Mouse (Mus musculus): ENCODE measurements around the gene Larp4b. TPM values are rescaled to one million over a fixed set of nuclear protein-coding genes. Genes with fewer than 3 reads are reported as not detected.
"Not testable (repeated sequence)": the region's sequence is repeated elsewhere in the genome, so short reads cannot be mapped to it uniquely, and the experiment has no call there.

The Larp4b gene
- 42.4 and 46.2 TPM in 2 replicates for polyA plus RNA-seq (2015; fragmentation: Nextera tagmentation; extraction: Ambion mirVana)

DNA sequence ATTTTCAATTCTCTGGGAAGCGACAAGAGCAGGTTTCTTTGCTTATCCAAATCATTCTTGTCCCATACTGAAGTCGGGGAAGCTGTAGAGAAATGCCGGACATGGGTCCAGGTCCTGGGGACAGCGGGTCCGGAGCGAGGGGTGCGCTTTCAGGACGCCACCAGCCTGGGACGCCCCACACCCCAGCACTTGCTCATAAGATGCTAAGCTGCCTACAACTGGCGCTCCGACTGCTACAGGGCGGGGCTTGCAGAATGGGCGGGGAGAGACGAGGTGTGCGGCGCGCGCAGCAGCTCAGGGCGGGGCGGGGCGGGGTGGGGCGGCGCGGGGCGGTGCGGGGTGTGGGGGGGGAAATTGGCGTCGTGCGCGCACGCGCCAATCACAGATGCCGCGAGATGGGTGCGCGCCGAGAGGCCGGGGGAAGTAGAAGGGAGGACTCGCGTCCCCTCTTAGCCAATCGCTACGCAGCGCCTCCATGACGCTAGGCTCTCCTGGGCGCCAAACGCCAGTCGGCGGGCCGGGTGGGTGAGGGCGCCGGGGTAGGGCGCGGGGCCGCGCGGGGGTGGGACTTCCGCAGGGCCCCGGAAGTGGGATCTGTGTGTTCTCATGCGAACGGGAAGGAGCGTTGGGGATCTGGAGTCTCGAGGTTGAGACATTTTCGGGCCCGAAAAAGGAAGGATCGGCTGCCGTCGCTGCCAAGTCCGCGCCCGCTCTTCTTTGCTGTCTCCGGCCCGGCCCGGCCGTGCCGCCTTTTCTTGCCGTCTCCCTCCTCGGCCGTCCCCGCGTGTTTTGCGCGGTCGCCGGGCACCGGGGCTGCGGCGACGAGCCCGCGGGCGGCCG lies at the start of gene Larp4b:
Gene Larp4b, plus strand, starts transcription at position 566 of the 840 bp plus-strand sequence.
- under 1% methylated on average over 59 of the region's 92 CpGs for WGBS
- Histone ChIP-seq H3K36me3 (ENCODE audit: control insufficient read depth, insufficient read depth) (no peaks in the 10 kb centered on the region), H3K4me1 (replicated peaks; ENCODE audit: control insufficient read depth, insufficient read depth, low read length) (peaks cover 21% of the 10 kb centered on the region), H3K9ac (replicated peaks; ENCODE audit: low read depth, low read length) (peak within 1 kb of the TSS; percentile 75), H3K9me3 (ENCODE audit: control insufficient read depth, low read length) (no peaks in the 10 kb centered on the region), H3K27me3 (replicated peaks; ENCODE audit: control insufficient read depth, insufficient read depth, low read length) (no peaks in the 10 kb centered on the region), H3K27ac (ENCODE audit: low read length) (peak within 1 kb of the TSS; percentile 72), H3K4me3 (replicated peaks; ENCODE audit: low read length) (peak within 1 kb of the TSS; percentile 71), H3K4me2 (ENCODE audit: low read length) (peak within 1 kb of the TSS; percentile 78)
- ATAC-seq = peak; percentile 100

DNA sequence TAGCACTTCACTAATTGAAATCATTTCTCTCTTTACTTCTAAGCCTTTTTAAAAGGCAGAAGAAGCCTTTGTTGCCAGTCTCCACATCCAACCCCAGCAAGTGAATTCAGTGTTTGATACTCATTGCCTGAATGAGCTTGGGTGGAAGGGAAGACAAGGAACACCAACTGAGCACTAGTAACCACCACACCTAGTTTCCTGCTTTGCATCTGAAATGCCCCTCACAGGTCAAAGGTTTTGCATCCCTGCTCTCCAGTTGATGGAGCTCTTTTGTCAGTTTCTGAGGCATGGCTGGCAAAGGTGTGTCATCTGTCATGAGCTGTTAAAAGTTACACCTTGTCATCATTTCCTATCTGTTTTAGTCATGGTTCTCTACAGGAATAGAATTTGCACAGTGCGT lies 49.0 kb upstream of the Larp4b start:
- Histone ChIP-seq H3K9ac (replicated peaks; ENCODE audit: low read depth, low read length) (no peak overlapping the region), H3K36me3 (ENCODE audit: control insufficient read depth, insufficient read depth) (no peaks in the 10 kb centered on the region), H3K4me1 (replicated peaks; ENCODE audit: control insufficient read depth, insufficient read depth, low read length) (no peaks in the 10 kb centered on the region), H3K4me3 (replicated peaks; ENCODE audit: low read length) (no peak overlapping the region), H3K9me3 (ENCODE audit: control insufficient read depth, low read length) (no peaks in the 10 kb centered on the region), H3K4me2 (ENCODE audit: low read length) (no peak overlapping the region), H3K27ac (ENCODE audit: low read length) (no peak overlapping the region), H3K27me3 (replicated peaks; ENCODE audit: control insufficient read depth, insufficient read depth, low read length) (no peaks in the 10 kb centered on the region)
- 98% methylated on average over 1 of the region's 1 CpGs for WGBS
- no peak for ATAC-seq

DNA sequence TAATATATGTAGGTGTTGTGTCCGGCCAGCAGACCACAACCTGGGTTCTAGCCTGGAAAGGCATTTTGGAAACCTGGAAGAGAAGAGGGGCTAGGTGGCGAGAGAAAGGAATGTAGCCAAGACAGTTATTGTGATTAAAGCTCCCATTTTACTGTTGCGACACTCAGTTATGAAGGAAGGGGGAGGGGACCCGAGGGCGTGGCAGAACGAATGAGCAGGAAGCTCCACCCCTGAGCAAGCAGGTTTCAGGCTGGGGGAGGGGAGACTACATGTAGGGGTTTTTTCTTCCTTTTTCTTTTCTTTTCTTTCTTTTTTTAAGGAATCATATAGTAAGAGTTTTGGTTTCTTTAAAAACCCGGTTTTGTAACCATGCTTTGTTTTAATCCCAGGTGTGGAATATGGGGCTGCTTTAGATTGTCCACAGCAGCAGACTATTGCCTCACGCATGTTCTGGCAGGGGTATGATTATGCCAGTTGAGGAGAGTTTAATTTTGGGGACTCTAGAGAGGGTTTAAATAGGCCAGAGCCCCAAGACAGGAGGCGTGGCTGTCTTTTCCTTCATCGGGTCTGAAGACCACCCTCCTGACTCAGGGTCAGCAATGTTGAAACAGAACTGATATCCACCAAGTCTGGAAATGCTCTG lies 41.5 kb upstream of the Larp4b start:
- WGBS = 71% methylated on average over 10 of the region's 10 CpGs
- H3K4me1 ChIP-seq (replicated peaks; ENCODE audit: control insufficient read depth, insufficient read depth, low read length) = not testable (repeated sequence)

DNA sequence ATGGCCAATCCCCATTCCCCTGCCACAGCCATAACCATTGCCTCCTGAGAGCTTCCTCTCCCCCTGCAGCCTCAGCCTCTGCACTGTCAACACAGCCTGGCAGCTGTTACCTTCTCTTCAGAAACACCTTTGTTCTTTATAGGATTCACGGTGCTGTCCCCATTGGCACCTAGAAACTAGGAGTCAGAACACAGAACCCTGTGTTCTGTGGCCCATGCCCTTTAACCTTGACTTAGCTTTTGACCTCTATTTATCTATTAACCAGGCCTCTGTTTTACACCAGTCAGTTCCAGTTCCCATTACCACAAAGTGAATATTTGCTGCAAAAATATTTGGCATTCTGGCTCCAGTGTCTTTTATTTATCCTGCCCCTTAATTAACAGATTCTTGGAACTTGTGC lies 36.4 kb upstream of the Larp4b start:
- Histone ChIP-seq H3K9ac (replicated peaks; ENCODE audit: low read depth, low read length) (no peak overlapping the region), H3K27ac (ENCODE audit: low read length) (no peak overlapping the region), H3K4me1 (replicated peaks; ENCODE audit: control insufficient read depth, insufficient read depth, low read length) (no peaks in the 10 kb centered on the region), H3K4me2 (ENCODE audit: low read length) (no peak overlapping the region), H3K36me3 (ENCODE audit: control insufficient read depth, insufficient read depth) (no peaks in the 10 kb centered on the region), H3K27me3 (replicated peaks; ENCODE audit: control insufficient read depth, insufficient read depth, low read length) (no peaks in the 10 kb centered on the region), H3K4me3 (replicated peaks; ENCODE audit: low read length) (no peak overlapping the region), H3K9me3 (ENCODE audit: control insufficient read depth, low read length) (no peaks in the 10 kb centered on the region)
- ATAC-seq = no peak
- whole genome bisulfite sequencing = 78% methylated on average over 1 of the region's 1 CpGs

More for the DNA sequence above, 41.5 kb upstream of the Larp4b start:
- not testable (repeated sequence) for ATAC-seq; H3K9ac ChIP-seq (replicated peaks; ENCODE audit: low read depth, low read length); H3K27ac ChIP-seq (ENCODE audit: low read length); H3K4me2 ChIP-seq (ENCODE audit: low read length); H3K9me3 ChIP-seq (ENCODE audit: control insufficient read depth, low read length); H3K27me3 ChIP-seq (replicated peaks; ENCODE audit: control insufficient read depth, insufficient read depth, low read length); H3K36me3 ChIP-seq (ENCODE audit: control insufficient read depth, insufficient read depth); H3K4me3 ChIP-seq (replicated peaks; ENCODE audit: low read length)

DNA sequence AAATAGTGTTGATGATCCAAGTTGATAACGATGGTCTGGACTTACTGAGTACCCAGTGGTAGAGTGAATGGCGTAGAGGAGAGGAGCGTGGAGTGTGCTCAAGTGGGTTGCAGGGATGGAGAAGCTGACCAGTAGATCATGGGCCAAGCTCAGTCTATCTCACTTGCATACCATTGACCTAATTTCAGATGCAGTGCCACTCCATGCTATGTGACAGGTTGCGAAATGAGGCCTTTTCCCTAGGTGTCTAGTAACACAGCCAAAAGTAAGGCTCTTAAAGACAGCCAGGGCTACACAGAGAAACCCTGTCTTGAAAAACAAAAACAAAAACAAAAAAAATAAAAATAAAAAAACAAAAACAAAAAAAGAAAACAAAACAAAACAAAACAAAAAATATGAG lies 35.0 kb upstream of the Larp4b start:
- H3K4me3 ChIP-seq (replicated peaks; ENCODE audit: low read length) = no peak overlapping the region
- no peaks in the 10 kb centered on the region for H3K9me3 ChIP-seq (ENCODE audit: control insufficient read depth, low read length)
- H3K9ac ChIP-seq (replicated peaks; ENCODE audit: low read depth, low read length) = no peak overlapping the region
- no peak overlapping the region for H3K4me2 ChIP-seq (ENCODE audit: low read length)
- ATAC-seq = no peak
- 89% methylated on average over 4 of the region's 4 CpGs for WGBS
- no peaks in the 10 kb centered on the region for H3K27me3 ChIP-seq (replicated peaks; ENCODE audit: control insufficient read depth, insufficient read depth, low read length)
- H3K4me1 ChIP-seq (replicated peaks; ENCODE audit: control insufficient read depth, insufficient read depth, low read length) = no peaks in the 10 kb centered on the region
- H3K27ac ChIP-seq (ENCODE audit: low read length) = no peak overlapping the region
- no peaks in the 10 kb centered on the region for H3K36me3 ChIP-seq (ENCODE audit: control insufficient read depth, insufficient read depth)

DNA sequence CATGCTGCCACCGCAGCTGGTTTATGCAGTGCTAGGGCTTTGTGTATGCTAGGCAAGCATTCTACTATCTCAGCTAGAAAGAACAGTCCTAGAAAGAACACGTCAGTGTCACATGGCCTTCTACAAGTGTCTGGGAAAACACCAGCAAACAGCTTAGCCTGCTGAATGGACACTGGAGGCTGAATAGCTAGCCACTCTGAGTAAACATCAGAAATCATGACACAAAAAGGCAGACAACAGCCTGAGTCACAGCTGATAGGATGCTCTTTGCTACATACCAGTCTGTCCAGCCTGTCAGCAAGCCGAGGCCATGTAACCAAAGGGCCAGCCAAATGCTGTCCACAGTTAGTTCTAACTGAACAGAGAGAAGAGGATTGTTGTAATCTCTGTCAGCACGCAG lies 32.3 kb upstream of the Larp4b start:
- ATAC-seq = no peak
- H3K4me2 ChIP-seq (ENCODE audit: low read length) = no peak overlapping the region
- H3K27me3 ChIP-seq (replicated peaks; ENCODE audit: control insufficient read depth, insufficient read depth, low read length) = no peaks in the 10 kb centered on the region
- H3K9me3 ChIP-seq (ENCODE audit: control insufficient read depth, low read length) = no peaks in the 10 kb centered on the region
- H3K4me1 ChIP-seq (replicated peaks; ENCODE audit: control insufficient read depth, insufficient read depth, low read length) = no peaks in the 10 kb centered on the region
- H3K4me3 ChIP-seq (replicated peaks; ENCODE audit: low read length) = no peak overlapping the region
- no peak overlapping the region for H3K27ac ChIP-seq (ENCODE audit: low read length)
- H3K36me3 ChIP-seq (ENCODE audit: control insufficient read depth, insufficient read depth) = no peaks in the 10 kb centered on the region
- whole genome bisulfite sequencing = 74% methylated on average over 4 of the region's 4 CpGs
- no peak overlapping the region for H3K9ac ChIP-seq (replicated peaks; ENCODE audit: low read depth, low read length)

DNA sequence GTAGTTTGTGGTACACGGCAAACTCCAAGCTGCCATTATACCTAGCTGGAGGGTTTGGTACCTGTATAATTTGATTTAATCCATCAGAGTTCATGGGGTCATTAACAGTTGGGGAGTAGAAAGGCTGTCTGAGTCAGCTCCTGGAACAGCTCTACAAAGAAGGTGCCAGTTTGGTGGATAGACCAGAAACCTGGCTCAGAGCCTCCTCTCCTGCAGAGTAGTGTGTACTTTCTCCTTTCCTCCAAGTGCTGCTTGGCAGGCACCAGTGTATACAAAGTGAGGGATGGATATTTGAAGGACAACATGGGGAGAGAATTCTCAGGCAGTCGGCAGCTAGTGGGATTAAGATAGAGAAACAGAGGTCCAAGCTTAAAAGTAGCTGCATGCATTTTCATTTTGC lies 29.5 kb upstream of the Larp4b start:
- H3K4me1 ChIP-seq (replicated peaks; ENCODE audit: control insufficient read depth, insufficient read depth, low read length) = no peaks in the 10 kb centered on the region
- H3K9me3 ChIP-seq (ENCODE audit: control insufficient read depth, low read length) = no peaks in the 10 kb centered on the region
- H3K36me3 ChIP-seq (ENCODE audit: control insufficient read depth, insufficient read depth) = no peaks in the 10 kb centered on the region
- H3K9ac ChIP-seq (replicated peaks; ENCODE audit: low read depth, low read length) = no peak overlapping the region
- no peak overlapping the region for H3K4me2 ChIP-seq (ENCODE audit: low read length)
- no peak overlapping the region for H3K27ac ChIP-seq (ENCODE audit: low read length)
- no peak overlapping the region for H3K4me3 ChIP-seq (replicated peaks; ENCODE audit: low read length)
- ATAC-seq = no peak
- no peaks in the 10 kb centered on the region for H3K27me3 ChIP-seq (replicated peaks; ENCODE audit: control insufficient read depth, insufficient read depth, low read length)
- WGBS = 80% methylated on average over 2 of the region's 2 CpGs

DNA sequence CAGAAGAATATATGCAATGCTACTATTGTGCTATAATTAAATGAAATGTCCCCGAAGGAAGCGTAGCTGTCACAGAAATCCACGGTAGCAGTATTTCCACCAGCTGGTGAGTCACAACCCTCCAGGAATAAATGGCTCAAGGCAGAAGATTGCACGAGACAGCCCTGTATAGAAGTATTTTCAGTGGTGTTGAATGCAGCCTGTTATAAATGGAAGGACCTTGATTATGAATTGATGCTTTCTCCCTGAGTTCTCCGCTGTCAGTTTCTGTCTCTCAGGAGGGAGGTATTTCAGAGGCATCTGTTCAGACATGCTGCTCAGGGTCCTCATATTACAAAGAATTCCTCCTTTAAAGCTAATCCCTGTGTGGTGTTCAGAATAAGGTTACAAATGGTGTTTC lies 27.6 kb upstream of the Larp4b start:
- H3K27me3 ChIP-seq (replicated peaks; ENCODE audit: control insufficient read depth, insufficient read depth, low read length) = no peaks in the 10 kb centered on the region
- no peak overlapping the region for H3K27ac ChIP-seq (ENCODE audit: low read length)
- no peaks in the 10 kb centered on the region for H3K9me3 ChIP-seq (ENCODE audit: control insufficient read depth, low read length)
- no peak overlapping the region for H3K9ac ChIP-seq (replicated peaks; ENCODE audit: low read depth, low read length)
- H3K4me3 ChIP-seq (replicated peaks; ENCODE audit: low read length) = no peak overlapping the region
- WGBS = 55% methylated on average over 5 of the region's 5 CpGs
- H3K4me1 ChIP-seq (replicated peaks; ENCODE audit: control insufficient read depth, insufficient read depth, low read length) = no peaks in the 10 kb centered on the region
- no peaks in the 10 kb centered on the region for H3K36me3 ChIP-seq (ENCODE audit: control insufficient read depth, insufficient read depth)
- ATAC-seq = no peak
- H3K4me2 ChIP-seq (ENCODE audit: low read length) = no peak overlapping the region

DNA sequence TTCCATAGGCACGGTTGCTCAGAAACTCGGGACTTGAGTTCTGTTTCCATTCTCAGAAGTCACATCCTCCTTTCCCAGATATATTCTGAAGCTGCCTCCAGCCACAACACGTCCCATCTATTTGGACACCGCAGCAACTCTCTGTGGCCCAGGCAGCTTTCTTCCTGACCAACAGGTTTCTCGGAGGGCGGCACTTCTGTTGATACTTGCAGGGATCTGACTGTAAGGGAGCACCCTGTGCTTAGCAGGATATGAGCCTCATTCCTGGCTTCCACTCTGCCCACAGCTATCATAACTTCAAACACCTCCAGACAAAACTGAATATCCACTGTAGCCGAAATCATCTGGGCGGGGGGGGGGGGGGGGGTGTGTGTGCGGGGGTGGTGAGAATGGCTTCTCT lies 22.7 kb upstream of the Larp4b start:
- no peaks in the 10 kb centered on the region for H3K9me3 ChIP-seq (ENCODE audit: control insufficient read depth, low read length)
- no peaks in the 10 kb centered on the region for H3K4me1 ChIP-seq (replicated peaks; ENCODE audit: control insufficient read depth, insufficient read depth, low read length)
- H3K27me3 ChIP-seq (replicated peaks; ENCODE audit: control insufficient read depth, insufficient read depth, low read length) = no peaks in the 10 kb centered on the region
- no peak overlapping the region for H3K4me3 ChIP-seq (replicated peaks; ENCODE audit: low read length)
- ATAC-seq = no peak
- 90% methylated on average over 7 of the region's 9 CpGs for WGBS
- H3K36me3 ChIP-seq (ENCODE audit: control insufficient read depth, insufficient read depth) = no peaks in the 10 kb centered on the region
- no peak overlapping the region for H3K27ac ChIP-seq (ENCODE audit: low read length)
- no peak overlapping the region for H3K9ac ChIP-seq (replicated peaks; ENCODE audit: low read depth, low read length)
- no peak overlapping the region for H3K4me2 ChIP-seq (ENCODE audit: low read length)
